Mouse (Mus musculus): ENCODE results near the gene Pcp4l1. TPM values are rescaled to one million over a fixed set of nuclear protein-coding genes. Genes with fewer than 3 reads are reported as not detected.
A peak's percentile ranks its signal among the peaks of the same experiment; 100 is the strongest.
"Not testable (repeated sequence)": the region's sequence is repeated elsewhere in the genome, so short reads cannot be mapped to it uniquely, and the experiment has no call there.

The Pcp4l1 gene
- 514 and 520 TPM in 2 replicates for polyA plus RNA-seq (2012; rRNA removed)

- peak; percentile 41 to 75 for DNase-seq (ENCODE audit: extremely low spot score in 1 of 2, low spot score in 1 of 2)
Measured at GRCm38 (mm10) chr1:171195887-171196397, at the start of gene Pcp4l1. TSS of gene Pcp4l1 (minus strand) at chr1:171196268.

DNA sequence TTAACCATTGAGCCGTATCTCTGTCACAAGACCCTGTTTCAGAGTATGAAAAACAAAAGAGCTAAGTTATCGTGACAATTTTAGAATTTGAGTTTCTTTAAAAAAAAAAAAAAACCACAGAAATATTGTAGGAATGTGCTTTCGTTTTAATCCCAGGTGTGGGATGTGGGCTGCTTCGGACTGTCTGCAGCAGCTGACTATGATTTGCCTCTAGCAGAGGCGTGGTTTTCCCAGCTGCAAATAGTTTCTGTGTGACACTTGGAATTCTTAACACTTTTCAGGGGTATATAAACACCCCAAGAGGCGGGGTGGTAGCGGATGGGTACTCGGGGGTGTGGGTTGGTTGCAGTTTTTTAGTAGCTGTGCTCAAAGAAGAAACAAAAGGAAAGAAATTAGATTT, 49.3 kb upstream of the Pcp4l1 start:
- DNase-seq (ENCODE audit: extremely low spot score in 1 of 2, low spot score in 1 of 2) = no peak

- not testable (repeated sequence) for DNase-seq (ENCODE audit: extremely low spot score in 1 of 2, low spot score in 1 of 2)
Measured at GRCm38 (mm10) chr1:171241952-171242351, 45.9 kb upstream of the Pcp4l1 start.

GRCm38 (mm10) chr1:171240911-171241310, 44.8 kb upstream of the Pcp4l1 start:
- no peak for DNase-seq (ENCODE audit: extremely low spot score in 1 of 2, low spot score in 1 of 2)

- no peak for DNase-seq (ENCODE audit: extremely low spot score in 1 of 2, low spot score in 1 of 2)
Measured at GRCm38 (mm10) chr1:171239992-171240744, 44.1 kb upstream of the Pcp4l1 start.

DNA sequence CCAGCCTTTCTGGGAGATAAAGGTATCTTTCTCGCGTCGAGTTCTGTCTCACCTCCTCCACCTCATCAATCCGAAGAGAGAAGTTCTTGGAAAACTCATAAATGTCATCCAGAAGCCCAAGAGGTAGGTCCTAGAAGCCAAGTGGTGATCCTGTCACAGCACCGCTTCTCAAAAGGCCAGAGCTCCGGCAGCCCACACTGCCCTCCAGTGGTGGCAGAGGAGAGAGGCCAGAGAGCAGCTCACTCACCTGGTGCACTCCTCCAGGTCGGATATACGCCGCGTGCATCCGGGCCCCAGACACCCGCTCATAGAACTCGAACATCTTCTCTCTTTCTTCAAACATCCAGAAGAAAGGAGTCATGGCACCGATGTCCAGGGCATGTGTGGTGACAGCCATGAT, 42.4 kb upstream of the Pcp4l1 start:
- peak in 1 of 2 experiments; percentile 57 for DNase-seq (ENCODE audit: extremely low spot score in 1 of 2, low spot score in 1 of 2)

GRCm38 (mm10) chr1:171237438-171237837, 41.4 kb upstream of the Pcp4l1 start:
- DNase-seq (ENCODE audit: extremely low spot score in 1 of 2, low spot score in 1 of 2) = no peak

DNA sequence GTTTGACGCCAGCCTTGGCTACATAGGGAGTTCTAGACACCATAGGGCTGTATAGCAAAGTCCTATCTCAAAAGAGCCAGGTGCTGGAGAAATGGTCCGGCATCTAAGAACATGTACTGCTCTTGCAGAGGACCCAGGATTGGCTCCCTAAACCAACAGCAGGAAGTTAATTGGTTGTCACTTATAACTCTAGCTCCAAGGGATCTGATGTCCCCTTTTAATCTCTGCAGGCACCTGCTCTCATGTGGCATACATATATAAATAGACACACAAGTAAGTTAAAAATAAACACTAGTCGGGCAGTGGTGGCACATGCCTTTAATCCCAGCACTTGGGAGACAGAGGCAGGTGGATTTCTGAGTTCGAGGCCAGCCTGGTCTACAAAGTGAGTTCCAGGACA, 39.7 kb upstream of the Pcp4l1 start:
- DNase-seq (ENCODE audit: extremely low spot score in 1 of 2, low spot score in 1 of 2) = no peak

GRCm38 (mm10) chr1:171234538-171234937, 38.5 kb upstream of the Pcp4l1 start:
- DNase-seq (ENCODE audit: extremely low spot score in 1 of 2, low spot score in 1 of 2) = no peak

GRCm38 (mm10) chr1:171234126-171234525, 38.1 kb upstream of the Pcp4l1 start, which contains the start of gene Fcer1g:
TSS of gene Fcer1g (minus strand) at chr1:171234365.
- no peak for DNase-seq (ENCODE audit: extremely low spot score in 1 of 2, low spot score in 1 of 2)

GRCm38 (mm10) chr1:171232800-171233730, 37.0 kb upstream of the Pcp4l1 start:
- no peak for DNase-seq (ENCODE audit: extremely low spot score in 1 of 2, low spot score in 1 of 2)

- DNase-seq (ENCODE audit: extremely low spot score in 1 of 2, low spot score in 1 of 2) = no peak
Measured at GRCm38 (mm10) chr1:171232348-171232747, 36.3 kb upstream of the Pcp4l1 start.

- no peak for DNase-seq (ENCODE audit: extremely low spot score in 1 of 2, low spot score in 1 of 2)
Measured at GRCm38 (mm10) chr1:171231844-171232243, 35.8 kb upstream of the Pcp4l1 start.

- no peak for DNase-seq (ENCODE audit: extremely low spot score in 1 of 2, low spot score in 1 of 2)
Measured at GRCm38 (mm10) chr1:171230215-171230614, 34.1 kb upstream of the Pcp4l1 start.

DNA sequence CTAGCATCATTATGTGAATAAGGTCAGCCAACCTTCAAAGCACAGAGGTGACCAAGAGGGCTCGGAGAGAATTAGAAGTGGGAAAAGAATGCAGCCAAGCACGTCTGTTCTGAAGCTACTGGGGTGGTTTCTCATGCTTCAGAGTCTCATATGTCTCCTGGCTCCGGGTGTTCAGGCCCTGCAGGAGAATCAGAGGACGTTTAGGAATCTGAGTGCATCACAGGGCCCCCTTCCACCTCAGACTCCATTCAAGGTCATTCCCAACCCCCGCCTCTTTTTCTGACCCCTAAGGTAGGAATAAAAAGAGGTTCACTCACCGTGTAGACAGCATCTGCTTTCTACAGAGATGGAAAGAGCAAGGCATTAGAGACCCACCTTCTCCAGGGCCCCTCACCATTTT, 33.7 kb upstream of the Pcp4l1 start:
- DNase-seq (ENCODE audit: extremely low spot score in 1 of 2, low spot score in 1 of 2) = no peak

DNA sequence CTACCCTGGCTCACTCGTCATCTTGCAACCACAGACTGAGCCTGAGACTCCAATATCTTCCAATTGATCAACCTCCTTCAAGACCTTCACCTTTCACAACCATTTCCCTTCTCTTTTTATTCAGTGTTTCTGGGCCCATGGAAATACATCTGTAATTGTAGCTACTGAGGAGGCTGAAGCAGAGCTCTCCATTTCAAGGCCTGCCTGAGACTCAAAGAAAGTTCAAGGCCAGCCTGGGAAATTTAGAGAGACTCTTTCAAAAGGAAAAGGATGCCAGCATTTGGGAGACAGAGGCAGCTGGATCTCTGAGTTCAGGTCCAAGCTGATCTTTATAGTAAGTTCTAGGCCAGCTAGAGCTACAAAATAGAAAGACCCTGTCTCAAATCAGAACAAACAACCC, 31.8 kb upstream of the Pcp4l1 start:
- DNase-seq (ENCODE audit: extremely low spot score in 1 of 2, low spot score in 1 of 2) = no peak

GRCm38 (mm10) chr1:171226780-171227179, 30.7 kb upstream of the Pcp4l1 start:
- no peak for DNase-seq (ENCODE audit: extremely low spot score in 1 of 2, low spot score in 1 of 2)

DNA sequence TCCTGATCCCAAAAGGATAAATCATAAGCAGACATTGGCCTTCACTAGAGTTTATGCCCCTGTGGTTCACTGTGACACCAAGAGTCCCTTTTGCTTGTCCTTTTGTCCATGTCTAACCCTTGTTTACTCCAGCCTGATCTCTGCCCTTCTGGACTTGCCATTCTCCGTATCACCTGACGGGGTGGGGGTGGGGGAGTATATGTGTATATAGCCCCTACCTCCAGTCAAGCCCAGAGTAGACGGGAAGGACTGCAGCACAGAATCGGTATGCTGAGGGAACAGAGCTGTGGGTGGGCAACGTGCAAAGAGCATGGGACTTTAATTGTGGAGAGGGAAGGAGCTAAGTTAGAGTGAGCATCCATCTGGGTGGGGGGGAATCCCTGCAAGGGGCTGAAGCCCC, 28.8 kb upstream of the Pcp4l1 start, which contains the start of gene Apoa2:
Gene Apoa2, plus strand, starts transcription at position 198 of the 400 bp plus-strand sequence.
- DNase-seq (ENCODE audit: extremely low spot score in 1 of 2, low spot score in 1 of 2) = no peak

GRCm38 (mm10) chr1:171223796-171224195, 27.7 kb upstream of the Pcp4l1 start:
- DNase-seq (ENCODE audit: extremely low spot score in 1 of 2, low spot score in 1 of 2) = no peak

DNA sequence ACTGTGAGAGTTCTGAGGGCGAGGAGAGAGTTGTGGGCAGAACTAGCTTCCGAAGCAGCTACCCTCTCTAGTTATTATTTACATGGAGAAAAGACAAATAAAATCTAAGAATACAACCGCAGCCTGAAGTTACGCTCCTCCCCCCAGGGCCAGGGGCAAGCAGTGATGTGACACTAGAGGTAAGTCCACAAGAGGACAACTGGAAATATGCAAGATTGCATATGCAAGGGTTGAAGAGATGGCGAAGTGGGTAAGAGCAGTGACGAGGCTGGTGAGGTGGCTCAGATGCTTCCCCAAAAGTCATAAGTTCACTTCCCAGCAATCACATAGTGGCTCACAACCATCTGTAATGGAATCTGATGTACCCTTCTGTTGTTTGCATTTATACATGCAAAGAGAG, 27.1 kb upstream of the Pcp4l1 start:
- DNase-seq (ENCODE audit: extremely low spot score in 1 of 2, low spot score in 1 of 2) = no peak
